Mouse (Mus musculus) hindbrain, embryonic 13.5 days (tissue): ENCODE measurements around the gene Rxfp4. TPM values are rescaled to one million over a fixed set of nuclear protein-coding genes. Genes with fewer than 3 reads are reported as not detected.

Source experiments
- ATAC-seq: fragments of 200-750 bp; cut with Nextera tagmentation; 2 replicates; pipeline ENCODE4 v1.8.0; 2017; ENCODE audit warnings: moderate TSS enrichment; ENCODE audit not compliant: low FRiP score
- H3K27ac ChIP-seq: fragments of 300-500 bp; sonication (generic); 2 replicates; pipeline ENCODE4 v1.5.1; 2015; ENCODE audit warnings: inconsistent platforms, mild to moderate bottlenecking, moderate library complexity
- H3K27me3 ChIP-seq: fragments of 300-500 bp; sonication (generic); 2 replicates; pipeline ENCODE4 v1.6.1; 2015; ENCODE audit warnings: mild to moderate bottlenecking, inconsistent platforms
- H3K36me3 ChIP-seq: fragments of 300-500 bp; sonication (generic); 2 replicates; pipeline ENCODE4 v1.6.1; 2015; ENCODE audit warnings: mild to moderate bottlenecking, inconsistent platforms
- H3K4me1 ChIP-seq: fragments of 300-500 bp; sonication (generic); replicated peaks from 2 replicates; pipeline ENCODE4 v1.6.1; 2015; ENCODE audit warnings: inconsistent platforms
- H3K4me2 ChIP-seq: fragments of 300-500 bp; sonication (generic); 2 replicates; pipeline ENCODE4 v1.6.1; 2015; ENCODE audit warnings: inconsistent platforms, mild to moderate bottlenecking, moderate library complexity
- H3K4me3 ChIP-seq: fragments of 300-500 bp; sonication (generic); 2 replicates; pipeline ENCODE4 v1.5.1; 2015; ENCODE audit warnings: mild to moderate bottlenecking, inconsistent platforms
- H3K9ac ChIP-seq: fragments of 300-500 bp; sonication (generic); 2 replicates; pipeline ENCODE4 v1.6.1; 2015; ENCODE audit warnings: mild to moderate bottlenecking, inconsistent platforms
- H3K9me3 ChIP-seq: fragments of 300-500 bp; sonication (generic); 2 replicates; pipeline ENCODE4 v1.6.1; 2016; ENCODE audit warnings: inconsistent platforms
- WGBS: fragments of 180-500 bp; shearing (Covaris S2); methylation state at CpG from one replicate; pipeline ENCODE4 v1.1.7; 2015; 5-methylcytosine and 5-hydroxymethylcytosine counted together
- polyA plus RNA-seq: library from polyadenylated mRNA; unstranded; fragments of >200 nt; fragmentation: Nextera tagmentation; extraction: Ambion mirVana; gene quantifications from 2 replicates; pipeline ENCODE4 v1.2.1, GENCODE M21; 2015

Rxfp4 gene
- polyA plus RNA-seq, 1 experiment from 2014 or later = not detected

DNA sequence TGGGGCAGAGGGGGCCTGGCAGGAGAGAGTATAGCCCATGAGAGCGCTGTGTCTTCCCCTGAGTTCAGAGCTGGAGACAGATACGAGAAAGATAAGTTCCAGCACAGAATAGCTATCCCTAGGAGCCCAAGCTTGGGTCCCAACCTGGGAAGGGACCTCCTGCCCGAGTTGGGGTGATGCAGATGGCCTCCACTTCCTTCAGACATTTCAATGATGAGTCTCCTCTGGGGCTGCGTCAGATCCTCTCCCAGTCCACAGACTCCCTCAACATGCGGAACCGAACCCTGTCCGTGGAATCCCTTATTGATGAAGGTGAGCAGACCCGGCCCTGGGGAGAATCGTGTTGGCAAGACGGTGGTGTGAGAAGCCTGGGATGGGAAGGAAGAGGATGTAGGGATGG is 19.9 kb downstream of the Rxfp4 start:
- no peak for ATAC-seq
- no peak overlapping the region for H3K27ac ChIP-seq
- no peak overlapping the region for H3K4me2 ChIP-seq
- no peaks in the 10 kb centered on the region for H3K27me3 ChIP-seq
- no peaks in the 10 kb centered on the region for H3K9me3 ChIP-seq
- 98% methylated on average over 10 of the region's 10 CpGs for WGBS
- H3K9ac ChIP-seq = no peak overlapping the region
- H3K4me3 ChIP-seq = no peak overlapping the region
- peaks cover 90% of the 10 kb centered on the region for H3K36me3 ChIP-seq
- H3K4me1 ChIP-seq = peaks cover 31% of the 10 kb centered on the region

DNA sequence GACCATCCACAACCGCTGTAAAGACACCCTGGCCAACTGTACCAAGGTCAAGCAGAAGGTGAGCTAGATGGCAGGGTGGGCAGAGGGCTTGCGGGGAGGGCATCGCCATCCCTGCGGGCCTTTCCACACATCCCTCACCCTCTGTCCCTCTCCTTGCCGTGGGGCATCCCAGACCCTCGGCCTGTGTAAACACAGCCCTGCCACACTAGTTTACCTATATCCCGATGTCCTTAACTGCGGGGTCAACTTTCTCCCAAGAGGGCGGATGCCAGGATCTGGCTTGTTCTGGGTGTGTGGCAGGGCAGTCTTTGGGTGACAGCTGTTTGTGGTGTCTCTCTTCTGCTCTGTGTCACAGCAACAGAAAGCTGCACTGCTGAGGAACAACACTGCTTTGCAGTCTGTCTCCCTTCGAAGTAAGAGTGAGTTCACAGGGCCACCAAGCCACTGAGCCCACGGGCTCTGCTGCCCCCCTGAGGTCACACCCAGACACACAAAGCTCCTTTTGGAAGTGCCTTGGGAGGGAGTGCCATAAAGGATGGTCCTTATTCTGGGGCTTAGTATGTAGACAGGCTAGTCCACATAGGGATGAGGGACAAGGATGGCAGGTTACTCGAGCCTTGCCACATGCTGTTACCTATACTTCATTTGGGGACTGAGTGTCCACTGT is 20.9 kb downstream of the Rxfp4 start:
- Histone ChIP-seq H3K4me2 (no peak overlapping the region), H3K9me3 (no peaks in the 10 kb centered on the region), H3K4me1 (peaks cover 39% of the 10 kb centered on the region), H3K27me3 (no peaks in the 10 kb centered on the region), H3K36me3 (peaks cover 86% of the 10 kb centered on the region), H3K9ac (no peak overlapping the region), H3K4me3 (no peak overlapping the region), H3K27ac (no peak overlapping the region)
- ATAC-seq = no peak
- WGBS = 79% methylated on average over 12 of the region's 12 CpGs

DNA sequence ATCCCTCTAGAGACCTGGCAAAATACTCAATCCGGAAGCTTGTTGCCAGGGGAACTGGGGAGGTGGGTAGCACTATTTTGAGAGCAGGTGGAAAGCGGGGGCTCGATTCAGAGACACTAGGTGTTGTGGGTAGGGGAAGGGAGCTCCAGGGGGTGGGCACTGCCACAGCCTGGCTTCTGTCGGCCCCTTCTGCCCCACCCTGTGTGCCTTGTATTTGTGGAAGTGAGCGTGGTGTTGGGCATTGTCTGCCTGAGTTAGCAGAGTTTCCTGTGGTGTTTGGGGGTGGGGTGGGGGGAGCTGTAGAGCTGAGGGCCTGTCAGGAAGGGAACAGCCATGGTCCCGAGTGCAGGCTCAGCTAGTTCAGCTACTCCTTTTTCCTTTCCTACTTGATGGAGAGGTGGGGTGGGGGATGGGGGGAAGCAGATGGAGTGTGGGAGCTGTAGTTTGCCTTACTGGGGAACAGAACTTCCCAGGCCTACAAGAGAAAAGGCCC is 22.0 kb downstream of the Rxfp4 start:
- peak overlapping the region; percentile 8; the same call in 1 of the 2 replicates for H3K27ac ChIP-seq
- ATAC-seq = no peak
- WGBS = 59% methylated on average over 6 of the region's 6 CpGs
- H3K27me3 ChIP-seq = no peaks in the 10 kb centered on the region
- H3K4me1 ChIP-seq = peaks cover 51% of the 10 kb centered on the region
- no peak overlapping the region for H3K4me2 ChIP-seq
- no peak overlapping the region for H3K4me3 ChIP-seq
- H3K9ac ChIP-seq = no peak overlapping the region; the same call in 1 of the 2 replicates
- H3K9me3 ChIP-seq = no peaks in the 10 kb centered on the region
- H3K36me3 ChIP-seq = peaks cover 79% of the 10 kb centered on the region

DNA sequence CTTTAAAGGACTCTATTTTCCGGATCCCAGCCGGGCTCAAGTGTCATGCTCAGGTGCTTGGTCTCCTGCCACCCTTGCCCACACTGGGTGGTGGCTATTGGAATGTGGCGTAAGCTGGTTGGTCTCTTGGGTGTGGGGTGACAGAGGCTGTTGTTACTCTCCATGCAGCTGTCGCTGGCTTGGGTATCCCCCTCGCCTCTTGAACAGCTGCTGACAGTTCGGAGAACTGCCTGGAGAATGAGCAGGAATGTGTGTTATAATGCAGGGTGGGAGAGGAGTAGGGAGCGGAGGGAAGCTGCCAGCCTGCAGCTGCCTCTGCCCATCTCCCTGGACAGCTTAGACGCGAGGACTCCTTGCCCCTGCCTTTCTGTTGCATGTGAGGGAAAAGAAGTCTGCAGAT is 22.9 kb downstream of the Rxfp4 start:
- Histone ChIP-seq H3K4me1 (peaks cover 60% of the 10 kb centered on the region), H3K4me3 (no peak overlapping the region), H3K9me3 (no peaks in the 10 kb centered on the region), H3K9ac (0 out of 2 replicates have a peak overlapping the region, but pooled peaks have one; percentile 5), H3K36me3 (peaks cover 73% of the 10 kb centered on the region), H3K4me2 (no peak overlapping the region), H3K27ac (no peak overlapping the region), H3K27me3 (no peaks in the 10 kb centered on the region)
- ATAC-seq = no peak
- 74% methylated on average over 9 of the region's 9 CpGs for WGBS

DNA sequence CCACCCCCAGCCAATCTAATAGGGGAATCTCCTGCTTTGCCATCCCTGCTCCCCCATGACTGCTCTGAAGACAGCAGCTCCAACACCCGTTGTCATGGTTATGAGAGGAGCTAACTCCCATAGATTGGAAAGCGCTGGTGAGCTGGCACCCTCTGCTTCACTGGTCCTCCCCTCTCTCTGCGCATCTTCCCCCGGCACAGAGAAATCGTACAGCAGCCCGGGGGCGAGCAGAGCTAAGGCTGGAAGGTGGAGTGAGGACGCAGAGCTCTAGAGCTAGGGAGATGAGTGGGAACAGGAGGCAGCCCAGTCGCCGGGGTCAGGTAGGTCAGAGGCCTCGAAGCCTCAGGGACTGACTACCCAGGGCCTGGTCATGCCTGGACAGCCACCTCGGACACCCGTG is 23.7 kb downstream of the Rxfp4 start:
- 73% methylated on average over 12 of the region's 13 CpGs for WGBS
- ATAC-seq = no peak
- Histone ChIP-seq H3K36me3 (peaks cover 67% of the 10 kb centered on the region), H3K27ac (0 out of 2 replicates have a peak overlapping the region, but pooled peaks have one; percentile 18), H3K9ac (peak overlapping the region; percentile 53; the same call in 1 of the 2 replicates), H3K4me2 (no peak overlapping the region), H3K9me3 (no peaks in the 10 kb centered on the region), H3K4me1 (peaks cover 67% of the 10 kb centered on the region), H3K4me3 (no peak overlapping the region), H3K27me3 (no peaks in the 10 kb centered on the region)

DNA sequence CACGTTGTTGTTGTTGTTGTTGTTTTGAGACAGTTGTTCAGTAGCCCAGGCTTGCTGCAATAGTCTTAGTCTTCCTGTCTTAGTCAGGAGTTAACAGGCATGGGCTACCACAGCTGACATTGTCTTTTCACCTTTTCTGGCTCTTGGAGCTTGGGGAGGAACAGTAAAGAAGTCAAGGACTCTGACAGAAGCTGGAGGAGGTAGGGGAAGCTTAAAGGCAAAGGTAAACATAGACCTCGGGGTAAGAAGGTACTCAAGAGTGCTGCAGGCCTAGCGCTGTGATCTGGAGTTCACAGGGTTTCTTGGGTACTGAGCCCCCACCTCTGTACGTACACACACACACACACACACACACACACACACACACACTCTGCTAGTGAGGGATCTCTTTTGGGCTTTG is 24.2 kb downstream of the Rxfp4 start:
- Histone ChIP-seq H3K4me1 (peaks cover 72% of the 10 kb centered on the region), H3K9ac (no peak overlapping the region), H3K27me3 (no peaks in the 10 kb centered on the region), H3K4me2 (no peak overlapping the region), H3K36me3 (peaks cover 62% of the 10 kb centered on the region), H3K9me3 (no peaks in the 10 kb centered on the region), H3K27ac (0 out of 2 replicates have a peak overlapping the region, but pooled peaks have one; percentile 18), H3K4me3 (no peak overlapping the region)
- 88% methylated on average over 4 of the region's 4 CpGs for WGBS
- no peak for ATAC-seq

DNA sequence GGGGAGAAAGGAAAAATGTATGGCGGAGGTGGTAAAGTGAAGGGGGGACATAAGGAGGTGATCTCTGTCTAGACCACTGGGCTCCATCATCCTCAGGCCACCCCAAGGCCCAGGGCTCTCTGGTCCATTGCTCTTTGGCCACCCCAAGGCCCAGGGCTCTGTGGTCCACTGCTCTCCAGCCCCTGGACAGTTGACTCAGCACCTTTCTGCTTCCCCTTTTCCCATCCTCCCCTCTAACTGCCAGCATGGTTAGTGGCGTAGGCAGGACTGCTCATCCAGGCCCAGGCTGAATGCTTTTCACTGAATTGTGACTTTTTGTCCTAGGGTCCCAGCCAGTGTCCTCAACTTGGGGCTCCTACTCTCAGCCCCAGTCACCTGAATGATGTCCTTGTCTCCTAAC is 25.4 kb downstream of the Rxfp4 start:
- Histone ChIP-seq H3K4me3 (no peak overlapping the region; the same call in 1 of the 2 replicates), H3K36me3 (peaks cover 50% of the 10 kb centered on the region), H3K9me3 (no peaks in the 10 kb centered on the region), H3K9ac (no peak overlapping the region; the same call in 1 of the 2 replicates), H3K4me2 (no peak overlapping the region), H3K4me1 (peaks cover 76% of the 10 kb centered on the region), H3K27ac (peak overlapping the region; percentile 23; the same call in 1 of the 2 replicates), H3K27me3 (no peaks in the 10 kb centered on the region)
- WGBS = 80% methylated on average over 2 of the region's 2 CpGs
- ATAC-seq = no peak

DNA sequence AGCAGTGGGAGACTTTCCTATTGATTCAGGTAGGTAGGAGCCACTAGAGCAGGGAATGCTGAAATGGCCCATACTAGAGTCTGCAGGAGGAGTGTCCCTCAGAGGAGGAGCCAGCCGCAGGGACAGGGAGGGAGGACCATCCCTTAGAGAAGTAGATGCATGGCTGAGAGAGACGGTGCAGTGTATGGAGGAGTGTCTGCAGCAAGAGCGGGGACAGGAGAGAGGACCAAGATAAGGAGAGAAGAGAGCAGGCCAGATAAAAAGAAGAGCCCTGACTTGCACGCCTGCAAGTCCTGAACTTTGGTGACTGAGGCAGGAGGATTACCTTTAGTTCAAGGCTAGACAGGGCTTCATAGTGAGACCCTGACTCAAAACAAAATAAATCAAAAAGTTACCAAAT is 25.8 kb downstream of the Rxfp4 start:
- no peak for ATAC-seq
- no peaks in the 10 kb centered on the region for H3K9me3 ChIP-seq
- no peak overlapping the region for H3K4me2 ChIP-seq
- no peak overlapping the region for H3K4me3 ChIP-seq
- WGBS = 70% methylated on average over 4 of the region's 4 CpGs
- H3K27me3 ChIP-seq = no peaks in the 10 kb centered on the region
- H3K9ac ChIP-seq = 0 out of 2 replicates have a peak overlapping the region, but pooled peaks have one; percentile 99
- H3K4me1 ChIP-seq = peaks cover 76% of the 10 kb centered on the region
- 0 out of 2 replicates have a peak overlapping the region, but pooled peaks have one; percentile 35 for H3K27ac ChIP-seq
- H3K36me3 ChIP-seq = peaks cover 46% of the 10 kb centered on the region

DNA sequence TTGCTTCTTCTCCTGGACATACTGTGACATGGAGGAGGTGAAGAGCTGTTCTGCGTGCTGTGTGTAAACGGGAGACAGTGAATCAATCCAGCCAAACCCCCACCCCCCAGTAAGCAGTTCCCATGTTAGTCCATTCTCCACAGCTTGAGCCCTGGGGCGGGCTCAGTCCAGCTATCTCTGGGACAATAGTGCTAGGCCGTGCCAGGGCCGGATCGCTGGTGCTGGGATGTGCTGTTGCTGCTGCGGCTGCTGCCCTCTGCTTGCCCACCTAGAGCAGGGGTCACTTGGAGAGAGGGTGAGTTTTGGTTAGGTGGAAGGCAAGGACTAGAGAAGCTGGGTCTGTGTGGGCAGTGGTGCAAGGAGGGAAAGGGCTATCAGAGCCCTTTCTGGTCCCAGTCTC is 26.6 kb downstream of the Rxfp4 start:
- 0 out of 2 replicates have a peak overlapping the region, but pooled peaks have one; percentile 1 for H3K4me3 ChIP-seq
- H3K4me2 ChIP-seq = peak overlapping the region; percentile 82
- H3K27ac ChIP-seq = peak overlapping the region; percentile 35
- ATAC-seq = no peak
- WGBS = 54% methylated on average over 7 of the region's 7 CpGs
- peaks cover 38% of the 10 kb centered on the region for H3K36me3 ChIP-seq
- no peaks in the 10 kb centered on the region for H3K27me3 ChIP-seq
- H3K9ac ChIP-seq = peak overlapping the region; percentile 99
- peaks cover 76% of the 10 kb centered on the region for H3K4me1 ChIP-seq
- no peaks in the 10 kb centered on the region for H3K9me3 ChIP-seq

DNA sequence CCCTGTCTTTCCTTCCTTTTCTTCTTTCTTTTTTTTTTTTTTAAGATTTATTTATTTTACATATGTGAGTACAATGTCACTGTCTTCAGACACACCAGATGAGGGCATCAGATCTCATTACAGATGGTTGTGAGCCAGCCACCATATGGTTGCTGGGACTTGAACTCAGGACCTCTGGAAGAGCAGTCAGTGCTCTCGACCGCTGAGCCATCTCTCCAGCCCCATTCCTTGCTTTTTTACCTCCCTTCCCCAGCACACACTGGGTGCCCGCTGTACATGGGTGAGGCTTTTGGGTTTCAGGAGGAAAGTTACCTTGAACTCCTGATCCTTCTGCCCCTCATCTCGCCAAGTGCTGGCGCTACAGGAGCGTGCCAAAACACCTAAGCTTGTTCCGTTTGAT is 27.4 kb downstream of the Rxfp4 start:
- Histone ChIP-seq H3K9ac (peak overlapping the region; percentile 99), H3K9me3 (no peaks in the 10 kb centered on the region), H3K4me3 (peak overlapping the region; percentile 92), H3K4me2 (peak overlapping the region; percentile 82), H3K36me3 (peaks cover 30% of the 10 kb centered on the region), H3K27ac (peak overlapping the region; percentile 98; the same call in 1 of the 2 replicates), H3K4me1 (peaks cover 72% of the 10 kb centered on the region), H3K27me3 (no peaks in the 10 kb centered on the region)
- 91% methylated on average over 7 of the region's 7 CpGs for WGBS
- no peak for ATAC-seq

DNA sequence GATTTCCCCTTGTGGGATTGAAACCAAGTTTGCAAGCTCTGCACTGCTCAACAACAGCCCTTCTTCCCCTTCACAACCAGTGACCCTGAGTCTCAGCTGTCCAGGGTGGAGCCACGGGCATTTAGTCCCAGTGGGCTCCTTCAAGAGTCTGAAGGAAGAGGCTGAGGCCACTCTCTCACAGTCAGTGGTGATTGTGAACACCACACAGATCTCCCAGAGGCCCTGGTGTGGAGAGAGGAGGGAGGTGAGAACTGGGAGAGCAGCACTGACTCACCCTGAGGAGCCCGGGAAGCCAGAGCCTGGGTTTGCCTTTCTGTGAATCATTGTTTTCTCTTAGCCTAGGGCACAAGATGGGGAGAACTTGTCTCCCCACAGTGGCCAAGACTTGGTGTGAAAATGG is 28.0 kb downstream of the Rxfp4 start:
- H3K4me1 ChIP-seq = peaks cover 72% of the 10 kb centered on the region
- WGBS = 30% methylated on average over 2 of the region's 2 CpGs

DNA sequence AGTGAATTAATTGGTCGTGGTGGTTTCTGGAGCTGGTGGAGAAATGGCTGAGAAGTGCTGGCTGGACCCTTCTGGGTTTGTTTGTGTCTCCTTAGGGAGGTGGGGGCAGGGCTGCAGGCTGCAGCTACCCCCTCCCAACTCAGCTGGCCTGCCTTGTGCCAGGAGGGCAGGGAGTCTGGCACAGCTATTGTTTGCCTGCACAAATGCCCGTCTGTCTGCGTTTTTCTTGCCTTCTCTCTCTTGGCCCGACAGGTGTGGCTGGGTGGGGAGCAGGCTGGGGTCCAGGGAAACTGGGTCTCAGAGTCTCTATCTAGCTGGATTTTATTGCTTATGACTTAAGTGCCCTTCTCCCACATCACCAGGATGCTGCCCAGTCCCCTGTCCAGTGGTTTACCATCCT is 28.6 kb downstream of the Rxfp4 start:
- ATAC-seq = 0 out of 2 replicates have a peak, but pooled peaks have one; percentile 15
- no peaks in the 10 kb centered on the region for H3K27me3 ChIP-seq
- WGBS = 7% methylated on average over 4 of the region's 4 CpGs

More for the DNA sequence above, 28.0 kb downstream of the Rxfp4 start:
- Histone ChIP-seq H3K36me3 (peaks cover 24% of the 10 kb centered on the region), H3K27me3 (no peaks in the 10 kb centered on the region), H3K9ac (peak overlapping the region; percentile 99), H3K27ac (peak overlapping the region; percentile 98), H3K4me2 (peak overlapping the region; percentile 82), H3K9me3 (no peaks in the 10 kb centered on the region), H3K4me3 (peak overlapping the region; percentile 92)
- no peak for ATAC-seq

More for the DNA sequence above, 28.6 kb downstream of the Rxfp4 start:
- H3K9ac ChIP-seq = peak overlapping the region; percentile 99
- peak overlapping the region; percentile 98 for H3K27ac ChIP-seq
- peaks cover 70% of the 10 kb centered on the region for H3K4me1 ChIP-seq
- peak overlapping the region; percentile 82 for H3K4me2 ChIP-seq
- H3K9me3 ChIP-seq = no peaks in the 10 kb centered on the region
- H3K4me3 ChIP-seq = peak overlapping the region; percentile 92
- H3K36me3 ChIP-seq = peaks cover 18% of the 10 kb centered on the region
